Mouse (Mus musculus) lung, postnatal 10 days (tissue): ENCODE data around the gene Zfp410.
"Not testable (repeated sequence)": the region's sequence is repeated elsewhere in the genome, so short reads cannot be mapped to it uniquely, and the experiment has no call there.

Experiments used
- DNase-seq: peaks from one replicate; pipeline ENCODE4 v3.0.0; 2021

The Zfp410 gene

DNA sequence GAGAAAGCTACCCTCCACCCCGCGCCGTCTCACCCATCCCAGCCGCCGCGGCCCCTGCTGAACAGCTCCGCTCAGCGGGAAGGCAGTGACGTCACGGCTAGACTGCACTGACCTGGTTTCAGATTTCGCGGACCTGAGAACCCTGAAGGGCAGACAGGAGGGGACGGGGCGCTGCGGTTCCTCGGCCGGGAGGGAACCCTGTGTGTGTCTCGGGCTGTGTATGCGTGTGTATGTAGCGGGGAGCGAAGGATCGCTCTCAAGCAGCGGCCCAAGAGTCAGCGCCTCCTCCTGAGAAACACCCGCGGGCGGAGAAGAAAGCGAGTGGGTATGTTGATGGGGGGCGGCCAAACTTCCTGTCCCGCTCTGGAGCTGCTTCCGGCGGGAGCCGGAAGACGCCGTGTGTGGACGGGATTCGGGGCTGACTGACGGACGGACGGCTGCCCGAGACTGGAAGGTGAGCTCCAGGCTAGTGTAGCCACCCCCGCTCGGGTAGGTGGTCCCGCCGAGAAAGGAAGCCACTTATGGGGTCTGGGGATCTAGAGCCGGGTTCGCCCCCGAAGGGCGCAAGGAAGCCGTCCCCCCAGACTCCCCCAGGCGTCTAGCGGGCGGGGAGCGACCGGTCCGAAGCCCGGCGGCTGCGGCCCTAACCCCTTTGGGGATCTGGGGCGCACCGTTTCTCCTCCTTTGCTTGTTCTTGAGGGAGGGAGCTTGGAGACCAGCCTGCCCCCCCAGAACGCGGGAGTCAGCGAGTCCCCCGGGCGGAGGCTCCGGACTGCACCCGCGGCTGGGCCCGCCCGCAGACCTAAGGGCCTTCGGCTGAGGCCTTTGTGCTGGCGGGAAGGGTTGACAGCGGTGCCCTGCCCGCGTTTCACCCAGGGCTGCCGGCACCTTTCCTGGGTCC, at the start of gene Zfp410:
Gene Zfp410, plus strand, starts transcription at position 132 of the 901 bp plus-strand sequence.
- DNase-seq: peak; percentile 90

DNA sequence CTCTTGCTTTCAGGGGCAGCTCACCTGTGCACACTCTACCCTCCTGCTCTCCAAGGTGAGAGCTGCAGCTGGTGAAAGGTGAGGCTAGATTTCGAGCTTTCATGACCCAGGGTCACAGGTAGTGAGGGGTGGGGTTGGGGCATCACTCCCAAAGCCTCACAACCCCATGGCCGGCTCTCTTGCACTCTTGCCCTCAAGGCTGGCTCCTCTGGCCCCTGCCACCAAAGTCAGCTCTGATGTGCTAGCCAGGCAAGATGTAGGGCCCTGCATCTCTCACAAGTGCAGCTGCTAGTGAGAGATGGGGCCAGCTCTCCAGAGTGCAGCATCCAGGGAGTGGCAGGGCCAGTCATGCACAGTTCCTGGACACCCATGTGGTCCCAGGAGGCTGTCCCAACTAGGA, 49.4 kb upstream of the Zfp410 start:
- no peak for DNase-seq

DNA sequence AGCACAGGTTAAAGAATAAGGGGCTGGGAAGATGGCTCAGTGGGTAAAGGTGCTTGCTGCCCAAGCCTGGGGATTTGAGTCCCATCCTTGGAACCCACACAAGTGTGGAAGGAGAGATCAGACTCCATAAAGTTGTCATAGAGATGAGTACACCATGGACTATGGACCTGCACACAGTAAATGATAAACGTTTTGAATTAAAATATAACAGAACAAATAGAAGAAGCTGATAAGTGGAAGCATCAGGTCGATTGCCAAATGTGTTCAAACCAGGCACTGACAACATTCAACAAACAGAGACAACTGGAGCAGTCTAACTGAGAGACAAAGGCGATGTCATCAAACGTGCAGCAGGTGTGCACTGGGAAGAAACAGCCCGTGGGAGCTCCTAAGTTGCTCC, 43.3 kb upstream of the Zfp410 start:
- DNase-seq: no peak

DNA sequence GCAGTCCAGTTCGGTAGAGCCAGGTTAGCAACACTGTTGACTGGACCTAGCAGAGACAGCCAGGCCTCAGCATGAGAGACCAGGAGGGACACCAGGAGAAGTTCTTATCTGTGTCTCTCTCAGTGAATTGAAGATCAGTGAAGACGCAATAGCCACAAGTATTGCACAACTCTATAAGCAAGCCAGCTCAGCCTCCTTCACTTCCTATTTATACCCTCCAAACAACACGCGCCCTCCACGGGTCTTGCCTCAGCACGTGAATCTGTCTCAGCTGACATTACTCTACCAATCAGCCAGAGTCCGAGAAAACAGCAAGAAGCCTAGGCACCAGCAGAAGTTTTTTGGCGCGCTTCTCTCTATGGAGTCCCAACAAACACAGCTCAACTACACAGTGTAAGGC, 41.4 kb upstream of the Zfp410 start:
- peak; percentile 7 for DNase-seq

DNA sequence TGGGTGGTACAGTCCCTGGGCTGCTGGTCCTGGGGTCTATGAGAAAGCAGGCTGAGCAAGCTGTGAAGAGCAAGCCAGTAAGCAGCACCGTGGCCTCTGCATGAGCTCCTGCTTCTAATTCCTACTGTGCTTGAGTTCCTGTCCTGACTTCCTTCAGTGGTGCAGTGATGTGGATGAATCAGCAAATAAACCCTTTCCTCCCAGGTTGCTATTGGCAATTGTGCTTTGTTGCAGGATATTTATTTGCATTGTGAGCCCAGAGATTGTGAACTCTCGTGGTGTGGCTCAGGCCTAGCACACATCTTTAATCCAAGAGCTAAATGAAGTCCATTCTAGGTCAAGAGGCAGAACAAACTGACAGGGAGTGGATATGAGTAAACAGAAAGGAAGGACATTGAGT, 40.4 kb upstream of the Zfp410 start:
- no peak for DNase-seq

DNA sequence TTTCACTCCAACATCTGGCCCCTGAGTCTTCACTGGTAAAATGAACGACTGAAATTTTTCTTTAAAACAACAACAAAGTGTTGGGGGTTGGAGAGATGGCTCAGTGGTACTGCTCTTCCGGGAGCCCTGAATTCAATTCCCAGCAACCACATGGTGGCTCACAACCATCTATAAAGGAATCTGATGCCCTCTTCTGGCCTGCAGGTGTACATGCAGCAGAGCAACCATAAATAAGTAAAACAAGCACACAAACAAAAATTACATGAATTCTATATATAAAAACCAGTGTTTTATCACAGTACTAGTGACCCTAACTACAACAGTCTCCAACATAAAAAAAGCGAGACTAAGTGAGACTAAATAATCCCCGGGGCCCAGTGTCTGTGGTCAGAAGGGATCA, 39.9 kb upstream of the Zfp410 start:
- DNase-seq: no peak

DNA sequence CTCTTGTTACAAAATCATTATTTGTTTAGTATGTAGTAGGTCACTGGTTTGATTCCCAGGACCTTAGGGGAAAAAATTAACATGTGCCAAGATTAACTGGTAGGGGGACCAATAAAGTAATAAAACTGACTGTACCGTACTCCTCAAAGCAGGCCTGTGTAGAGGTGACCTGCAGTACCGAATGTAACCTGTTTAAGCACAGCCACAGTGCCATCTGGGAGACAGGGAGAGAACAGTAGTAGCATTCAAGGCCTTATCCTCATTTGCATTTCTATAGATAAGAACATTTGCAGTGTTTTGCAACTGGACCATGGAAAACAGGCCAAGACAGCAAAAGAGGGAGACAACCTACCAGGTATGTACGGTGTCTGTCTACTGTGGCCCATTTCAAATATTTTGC, 38.8 kb upstream of the Zfp410 start:
- DNase-seq: no peak

DNA sequence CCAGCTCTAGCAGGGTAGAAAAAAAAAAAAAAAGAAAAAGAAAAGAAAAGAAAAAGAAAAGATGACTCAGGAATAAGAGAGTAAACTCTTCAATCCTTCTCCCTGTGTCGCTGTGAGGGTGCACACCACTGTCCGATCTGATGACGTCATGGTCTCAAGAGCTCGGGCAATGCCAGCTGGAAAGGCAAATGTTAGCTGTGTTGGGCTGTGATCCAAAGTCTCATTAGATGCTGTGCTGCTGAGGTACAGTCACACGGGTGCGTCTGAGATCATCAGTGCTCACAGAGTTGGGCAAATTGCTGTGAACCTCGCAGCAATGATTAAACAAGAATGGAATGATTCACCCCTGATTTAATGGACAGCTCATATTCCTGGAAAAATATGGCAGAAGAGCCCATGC, 37.8 kb upstream of the Zfp410 start:
- DNase-seq: peak; percentile 25

DNA sequence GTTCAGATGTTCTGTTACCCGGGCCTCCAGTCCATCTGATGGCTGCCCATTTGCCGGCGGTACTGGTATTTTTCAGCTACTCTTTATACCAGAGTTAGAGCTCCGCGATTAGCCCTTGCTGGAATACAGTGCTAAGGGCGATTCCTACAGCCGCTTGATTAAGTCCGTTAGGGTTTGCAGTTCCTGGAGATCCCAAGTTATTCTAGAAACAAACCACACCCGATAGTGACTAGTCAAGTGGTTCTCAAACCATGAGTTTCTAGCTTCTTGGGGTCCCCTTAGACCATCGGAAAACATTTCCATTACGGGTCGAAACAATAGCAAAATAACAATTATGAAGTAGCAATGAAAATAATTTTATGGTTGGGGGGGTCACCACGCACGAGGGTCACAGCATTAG, 32.3 kb upstream of the Zfp410 start:
- no peak for DNase-seq

DNA sequence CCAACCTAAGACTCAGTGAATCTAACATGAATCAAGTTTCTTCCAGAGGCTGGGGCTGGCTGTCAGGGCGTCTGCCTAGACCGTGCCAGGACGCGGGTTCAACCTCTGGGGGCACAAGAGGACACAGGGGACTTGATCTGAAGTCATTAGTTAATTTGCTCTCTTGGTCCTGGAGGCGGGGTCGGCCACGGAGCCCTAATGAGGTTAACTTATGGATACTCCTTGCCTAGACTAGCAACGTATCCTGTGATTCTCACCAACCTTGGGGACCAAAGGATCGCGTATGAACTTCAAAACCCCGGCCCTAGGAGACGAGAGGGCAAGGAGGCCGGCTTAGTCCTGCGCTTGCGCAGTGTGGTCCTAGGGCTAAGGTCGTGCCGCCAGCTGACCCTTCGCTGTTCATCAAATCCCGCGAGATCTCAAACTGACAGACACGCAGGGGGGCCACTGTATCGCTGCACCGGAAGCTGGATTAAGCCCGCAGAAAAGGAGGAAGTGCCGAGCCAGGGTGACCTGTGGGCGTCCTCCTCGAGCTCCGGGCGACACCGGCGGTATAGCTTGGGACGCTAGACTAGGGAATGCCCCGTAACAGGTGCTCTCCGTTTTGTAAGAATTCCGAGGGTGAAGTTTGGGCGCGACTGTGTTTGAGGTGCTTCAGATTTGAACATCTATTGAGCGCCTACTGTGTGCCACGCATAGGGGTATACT, 31.6 kb upstream of the Zfp410 start, which contains the start of gene Ptgr2:
Gene Ptgr2, plus strand, starts transcription at position 348 of the 708 bp plus-strand sequence.
- DNase-seq: peak; percentile 98

DNA sequence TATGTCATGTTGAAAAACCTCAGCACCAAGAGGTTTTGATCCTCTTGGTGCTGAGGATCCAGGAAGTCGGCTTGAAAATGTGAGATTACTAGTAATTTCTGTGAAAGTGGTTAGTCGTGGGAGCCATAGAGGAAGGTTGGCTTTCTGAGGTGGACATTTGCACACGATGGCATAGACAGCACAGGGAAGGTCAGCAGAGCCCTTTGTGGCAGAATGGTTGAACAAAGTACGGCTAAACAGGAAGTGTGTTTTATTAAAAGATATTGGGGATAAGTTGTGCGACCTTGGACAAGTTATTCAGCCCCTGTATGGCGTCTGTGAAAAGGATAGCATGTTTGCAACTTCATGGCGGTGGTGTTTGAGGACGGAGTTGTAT, 31.1 kb upstream of the Zfp410 start:
- no peak for DNase-seq

DNA sequence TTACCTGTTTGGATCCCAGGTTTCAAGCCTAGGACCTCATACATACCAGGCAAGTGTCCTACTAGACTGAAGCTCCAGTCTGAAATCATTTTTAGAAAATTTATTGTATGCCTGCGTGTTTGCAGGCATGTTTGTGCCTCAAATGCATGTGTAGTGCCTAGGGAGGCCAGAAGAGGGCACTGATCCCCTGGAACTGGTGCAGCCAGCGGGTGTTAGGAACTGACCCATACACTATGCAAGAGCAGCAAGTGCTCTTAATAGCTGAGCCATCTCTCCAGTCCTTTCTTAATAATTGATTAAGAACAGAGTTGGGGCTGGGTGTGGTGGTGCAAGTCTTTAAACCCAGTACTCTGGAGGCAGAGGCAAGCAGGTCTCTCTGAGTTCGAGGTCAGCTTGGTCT, 28.2 kb upstream of the Zfp410 start:
- DNase-seq: peak; percentile 68

DNA sequence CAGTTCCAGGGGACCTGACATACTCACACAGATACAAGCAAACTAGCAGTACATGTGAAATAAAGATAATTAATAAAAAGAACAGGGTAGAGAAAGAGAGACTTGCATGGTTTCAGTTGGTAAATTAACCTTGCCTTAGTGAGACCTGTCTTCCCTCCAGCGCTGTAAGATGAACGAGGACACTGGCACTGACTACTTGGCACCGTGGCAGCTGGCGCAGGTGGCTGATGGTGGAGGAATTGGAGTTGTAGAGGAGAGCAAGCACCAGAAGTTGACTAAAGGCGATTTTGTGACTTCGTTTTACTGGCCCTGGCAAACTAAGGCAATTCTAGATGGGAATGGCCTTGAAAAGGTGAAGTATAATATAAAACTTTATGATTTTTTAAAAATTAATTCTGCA, 18.8 kb upstream of the Zfp410 start:
- no peak for DNase-seq

DNA sequence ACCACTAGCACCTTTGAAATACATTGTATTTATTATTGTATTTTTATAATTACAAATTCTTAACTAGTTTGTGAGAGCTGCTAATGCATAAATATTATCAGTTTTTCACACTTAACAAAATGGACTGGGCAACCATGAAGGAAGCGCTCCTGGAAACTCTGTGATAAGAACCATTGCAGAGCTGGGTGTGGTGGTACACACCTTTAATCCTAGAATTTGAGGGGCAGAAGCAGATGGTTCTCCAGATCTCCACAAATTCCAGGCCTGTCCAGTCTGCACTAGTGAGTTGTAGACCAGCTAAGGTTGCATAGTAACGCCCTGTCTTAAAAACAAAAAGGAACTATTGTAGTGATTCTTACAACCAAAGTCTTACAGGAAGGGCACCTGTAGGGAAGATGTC, 17.4 kb upstream of the Zfp410 start:
- no peak for DNase-seq

DNA sequence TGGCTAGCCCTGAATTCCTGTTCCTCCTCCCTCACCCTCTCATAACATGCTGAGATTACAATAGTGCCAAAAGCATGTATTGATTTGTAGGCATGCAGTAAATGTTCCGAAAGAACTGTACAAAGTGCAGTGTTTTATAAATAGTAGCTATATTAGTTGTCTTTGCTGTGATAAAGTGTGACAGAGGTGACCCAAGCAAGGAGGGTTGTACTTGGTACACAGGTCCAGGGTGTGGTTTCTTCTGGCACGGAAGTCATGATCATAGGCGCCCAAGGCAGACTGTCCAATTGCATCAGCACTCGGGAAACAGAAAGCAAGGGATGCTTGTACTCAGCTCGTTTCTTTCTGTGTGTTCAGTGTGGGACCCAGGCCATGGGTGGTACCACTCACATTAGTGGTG, 12.6 kb upstream of the Zfp410 start:
- no peak for DNase-seq

DNA sequence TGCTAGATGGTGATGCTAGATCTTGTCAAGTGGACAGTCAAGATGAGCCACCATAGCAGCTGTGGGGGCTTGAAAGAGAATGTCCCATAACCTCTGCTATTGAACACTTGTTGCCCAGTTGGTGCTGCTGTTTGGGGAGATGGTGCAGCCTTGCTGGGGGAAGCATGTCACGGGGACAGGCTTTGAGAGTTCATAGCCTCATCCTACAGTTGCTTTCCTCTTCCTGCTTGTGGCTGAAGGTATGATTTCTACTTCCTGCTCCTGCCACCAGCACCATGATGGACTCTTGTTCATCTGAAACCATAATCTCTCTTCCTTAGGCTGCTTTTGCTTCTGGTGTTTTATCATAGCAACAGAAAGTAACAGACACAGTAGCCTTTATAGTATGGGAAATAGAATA, 12.1 kb upstream of the Zfp410 start:
- DNase-seq: no peak

DNA sequence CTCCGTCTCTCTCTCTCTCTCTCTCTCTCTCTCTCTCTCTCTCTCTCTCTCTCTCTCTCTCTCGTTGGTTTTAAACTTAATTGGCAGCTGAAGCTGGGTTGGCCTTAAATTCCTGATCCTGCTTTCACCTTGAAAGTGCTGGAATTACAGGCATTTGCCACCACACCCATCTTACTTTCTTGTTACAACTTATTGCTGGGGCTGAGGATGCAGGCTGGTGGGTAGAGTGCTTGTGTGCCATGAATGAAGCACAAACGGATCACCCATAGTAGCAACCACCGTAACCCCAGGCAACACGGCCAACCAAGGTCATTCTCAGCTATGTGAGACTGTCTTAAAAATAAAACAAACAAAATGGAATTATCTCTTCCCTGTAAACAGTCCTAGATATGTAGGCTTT, 5.3 kb upstream of the Zfp410 start:
- DNase-seq: no peak

DNA sequence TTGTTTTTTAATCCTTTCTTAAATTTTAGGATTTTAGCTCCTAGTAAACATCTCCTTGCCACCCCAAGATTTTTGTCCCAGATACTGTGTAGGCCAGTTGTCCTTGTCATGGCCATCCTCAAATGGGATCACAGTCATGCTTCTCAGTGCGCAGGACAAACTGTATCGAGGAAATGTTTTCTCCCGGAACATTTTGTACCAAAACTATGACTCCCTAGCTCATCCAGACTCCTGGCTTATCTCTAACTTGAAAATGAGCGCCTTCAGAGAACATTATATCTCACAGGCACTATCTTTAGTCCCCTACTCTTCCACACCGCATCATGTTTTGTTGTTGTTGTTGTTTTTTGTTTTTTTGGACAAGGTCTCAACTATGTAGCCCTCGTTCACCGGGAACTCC, 646 bp upstream of the Zfp410 start:
- no peak for DNase-seq

DNA sequence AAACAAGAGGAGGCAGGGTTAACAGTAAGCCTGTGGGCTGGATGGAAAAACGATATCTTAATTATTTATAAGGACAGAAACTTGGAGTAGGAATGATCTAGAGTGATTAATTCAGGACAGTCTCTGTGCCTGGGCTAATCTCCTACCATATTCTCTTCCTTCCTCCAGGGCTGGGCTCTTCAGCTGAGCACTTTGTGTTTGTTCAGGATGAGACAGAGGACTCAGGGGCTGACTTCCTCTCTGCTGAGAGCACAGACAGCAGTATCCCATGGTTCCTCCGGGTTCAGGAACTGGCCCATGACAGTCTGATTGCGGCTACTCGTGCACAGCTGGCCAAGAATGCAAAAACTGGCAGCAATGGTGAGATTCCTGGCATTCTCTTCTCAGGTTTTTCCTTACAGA, 10.5 kb downstream of the Zfp410 start:
- peak; percentile 30 for DNase-seq

DNA sequence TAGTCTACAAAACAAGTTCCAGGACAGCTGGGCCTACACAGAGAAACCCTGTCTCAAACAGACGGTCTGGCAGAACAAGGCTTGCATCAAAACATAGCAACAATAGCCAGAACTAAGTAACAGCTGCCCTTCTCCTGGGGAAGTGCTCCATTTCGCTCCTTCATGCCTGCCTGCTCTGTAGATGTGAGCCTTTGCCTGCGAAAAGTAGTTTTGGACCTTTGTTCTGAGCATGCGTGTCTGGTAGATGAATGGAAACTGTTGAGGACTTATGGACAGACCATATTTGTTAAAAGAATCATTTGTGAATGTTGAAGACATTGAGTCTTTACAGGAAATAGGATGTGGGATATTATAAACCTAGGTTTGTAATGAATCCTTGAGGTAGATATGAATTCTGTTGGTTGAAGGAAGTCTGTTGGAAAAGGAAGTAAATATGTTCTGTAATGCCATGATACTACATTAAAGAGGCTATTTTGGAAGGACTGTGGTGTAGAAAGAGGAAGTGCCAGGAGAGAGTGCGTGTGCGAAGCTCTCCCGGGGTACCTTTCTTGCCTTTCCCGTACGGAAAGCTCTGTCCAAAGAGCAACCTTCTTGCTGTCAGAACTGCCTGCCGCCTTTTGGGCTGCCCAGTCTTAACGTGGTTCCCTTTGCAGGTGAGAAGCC, 20.4 kb downstream of the Zfp410 start:
- DNase-seq: no peak

DNA sequence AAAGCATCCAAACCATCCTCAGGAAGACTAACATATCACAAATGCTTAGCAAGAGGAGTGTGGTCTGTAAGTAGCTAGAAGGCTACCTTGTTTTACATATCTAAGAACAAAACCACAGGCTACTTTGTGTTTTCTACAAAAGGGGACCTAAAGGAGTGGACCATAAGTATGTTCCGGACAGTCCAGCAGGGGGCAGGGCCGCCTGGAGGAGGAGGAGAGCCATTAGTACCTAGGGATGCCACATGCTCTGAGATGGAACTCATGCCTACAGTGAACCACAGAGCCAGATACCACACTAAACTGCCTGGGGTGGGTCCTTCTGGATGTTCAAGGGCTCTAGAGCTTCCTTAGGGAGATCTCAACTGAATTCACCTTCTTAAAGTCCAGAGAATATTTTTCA, 30.5 kb downstream of the Zfp410 start:
- peak; percentile 53 for DNase-seq

DNA sequence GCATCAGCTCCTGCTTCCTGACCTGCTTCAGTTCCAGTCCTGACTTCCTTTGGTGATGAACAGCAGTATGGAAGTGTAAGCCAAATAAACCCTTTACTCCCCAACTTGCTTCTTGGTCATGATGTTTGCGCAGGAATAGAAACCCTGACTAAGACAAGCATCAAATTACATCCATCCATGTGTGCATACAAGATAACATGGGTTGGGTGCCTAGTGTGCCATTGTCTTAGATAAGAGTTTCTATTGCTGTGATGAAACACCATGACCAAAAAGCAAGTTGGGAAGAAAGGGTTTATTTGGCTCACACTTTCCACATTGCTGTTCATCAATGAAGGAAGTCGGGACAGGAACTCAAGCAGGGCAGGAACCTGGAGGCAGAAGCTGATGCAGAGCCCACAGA, 42.0 kb downstream of the Zfp410 start:
- DNase-seq: not testable (repeated sequence)

DNA sequence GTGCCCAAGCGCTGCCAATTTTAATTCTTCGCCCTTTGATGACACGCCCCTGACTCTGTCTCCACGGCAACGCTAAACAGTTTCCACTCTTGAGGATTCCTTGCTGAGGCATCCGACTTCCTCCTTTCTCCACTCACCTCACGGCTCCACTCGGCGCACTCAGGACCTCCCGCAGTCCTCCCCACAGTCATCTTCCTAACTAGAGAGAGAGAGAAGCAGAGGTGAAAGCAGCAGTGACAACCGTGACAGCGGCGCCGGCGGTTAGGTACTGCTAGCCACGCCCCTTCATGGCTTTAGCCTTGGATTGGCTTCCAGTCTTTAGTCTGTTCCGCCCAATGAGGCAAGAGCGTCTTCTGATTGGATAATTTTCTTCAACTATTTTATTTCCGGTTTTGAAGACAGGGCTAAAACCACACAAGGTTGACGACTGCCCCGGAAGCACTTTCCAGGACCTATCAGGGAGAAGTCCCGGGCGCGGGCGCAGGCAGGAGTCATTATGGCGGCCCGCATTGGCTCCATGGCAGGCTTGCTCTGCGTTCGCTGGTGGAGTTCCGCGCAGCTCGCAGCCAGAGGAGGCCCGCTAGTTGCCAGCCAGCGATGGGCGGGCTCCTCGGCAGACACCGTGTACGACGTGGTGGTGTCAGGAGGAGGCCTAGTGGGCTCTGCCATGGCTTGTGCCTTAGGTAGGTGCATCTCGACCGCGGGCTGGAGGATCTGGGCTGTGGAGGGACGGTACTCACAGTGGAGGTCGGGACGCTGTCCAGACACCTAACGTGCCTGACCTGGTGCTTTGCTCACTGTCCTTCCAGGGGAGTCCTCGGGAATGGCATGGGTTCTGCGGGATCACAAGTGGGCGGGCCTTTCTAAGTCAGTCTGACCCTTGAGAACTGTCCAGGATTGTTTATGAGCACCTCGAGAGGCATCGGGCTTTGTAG, 45.2 kb downstream of the Zfp410 start, which contains the start of the genes Coq6 and Fam161b:
Gene Coq6, plus strand, starts transcription at position 103 of the 935 bp plus-strand sequence.
Gene Fam161b, minus strand, starts transcription at position 279 of the 935 bp plus-strand sequence.
- peak; percentile 96 for DNase-seq
